ENCODE assay signal across 8 mouse cellular contexts in genomic region chr1:133800948-133801393, GRCm38 (mm10). TPM values are rescaled to one million over a fixed set of nuclear protein-coding genes. Genes with fewer than 3 reads are reported as not detected.
DNase-seq lines count a peak whose midpoint lies in the region; ATAC-seq and TF ChIP-seq lines count a peak whose summit lies in the region.

TSS of gene Atp2b4 (minus strand) at chr1:133801041.

- H3K27me3 ChIP-seq in heart, embryonic 12.5 days (replicated peaks): peaks cover 3% of the 10 kb centered on the region; the same call in 1 of the 2 replicates
- no peaks in the 10 kb centered on the region for H3K27me3 ChIP-seq in kidney, postnatal 0 days (ENCODE audit: insufficient read depth, low read length)
- no peaks in the 10 kb centered on the region for H3K27me3 ChIP-seq in liver, embryonic 11.5 days (replicated peaks; ENCODE audit: control insufficient read depth, insufficient read depth, low read length)
- H3K27me3 ChIP-seq in stomach, embryonic 14.5 days (ENCODE audit: control insufficient read depth, insufficient read depth, low read length): no peaks in the 10 kb centered on the region

- H3K4me1 ChIP-seq in heart, embryonic 12.5 days (replicated peaks): peaks cover 59% of the 10 kb centered on the region
- peaks cover 20% of the 10 kb centered on the region; the same call in 1 of the 2 replicates for H3K4me1 ChIP-seq in kidney, postnatal 0 days (replicated peaks; ENCODE audit: insufficient read depth, low read length)
- peaks cover 49% of the 10 kb centered on the region for H3K4me1 ChIP-seq in liver, embryonic 11.5 days (replicated peaks; ENCODE audit: control insufficient read depth, insufficient read depth, low read length)
- H3K4me1 ChIP-seq in stomach, embryonic 14.5 days (ENCODE audit: control insufficient read depth, insufficient read depth, low read length): peaks cover 25% of the 10 kb centered on the region

- H3K36me3 ChIP-seq in heart, embryonic 12.5 days: no peaks in the 10 kb centered on the region
- no peaks in the 10 kb centered on the region for H3K36me3 ChIP-seq in kidney, postnatal 0 days (ENCODE audit: insufficient read depth, low read length)
- no peaks in the 10 kb centered on the region for H3K36me3 ChIP-seq in liver, embryonic 11.5 days (ENCODE audit: control insufficient read depth, insufficient read depth, low read length)
- no peaks in the 10 kb centered on the region for H3K36me3 ChIP-seq in stomach, embryonic 14.5 days (ENCODE audit: control insufficient read depth, insufficient read depth, low read length)

- DNase-seq in CD4-positive helper T cell, adult 2 months (ENCODE audit: low read depth, low spot score): peak; percentile 91
- peak; percentile 57 for DNase-seq in brain, embryonic 18.5 days (ENCODE audit: low read depth, low spot score)
- DNase-seq in kidney, postnatal 0 days (ENCODE audit: low spot score): peak; percentile 95
- DNase-seq in liver, embryonic 11.5 days (ENCODE audit: low spot score): peak; percentile 91
- DNase-seq in naive thymus-derived CD4-positive, alpha-beta T cell, adult 2 months (ENCODE audit: low read depth): peak; percentile 88

- H3K4me3 ChIP-seq in heart, embryonic 12.5 days: peak within 1 kb of the TSS; percentile 86
- H3K4me3 ChIP-seq in kidney, postnatal 0 days (replicated peaks; ENCODE audit: low read depth, low read length): peak within 1 kb of the TSS; percentile 60
- H3K4me3 ChIP-seq in liver, embryonic 11.5 days (ENCODE audit: low read depth, low read length): peak within 1 kb of the TSS; percentile 75
- H3K4me3 ChIP-seq in stomach, embryonic 14.5 days (ENCODE audit: low read depth, low read length): peak within 1 kb of the TSS; percentile 65

- ATAC-seq in erythroid progenitor cell, adult 5-6 weeks (replicated peaks; ENCODE audit: low FRiP score, poor library complexity, severe bottlenecking): peak; percentile 71
- peak; percentile 94 for ATAC-seq in heart, embryonic 12.5 days (ENCODE audit: insufficient number of reproducible peaks, low FRiP score)
- peak; percentile 85 for ATAC-seq in kidney, postnatal 0 days (replicated peaks; ENCODE audit: low FRiP score, low read depth)
- peak; percentile 87 for ATAC-seq in liver, embryonic 11.5 days (replicated peaks; ENCODE audit: low FRiP score)
- ATAC-seq in stomach, embryonic 14.5 days (ENCODE audit: insufficient number of reproducible peaks, insufficient read depth, low FRiP score, low read depth): peak; percentile 93

- H3K27ac ChIP-seq in heart, embryonic 12.5 days (ENCODE audit: poor library complexity, severe bottlenecking): peak within 1 kb of the TSS; percentile 82
- H3K27ac ChIP-seq in kidney, postnatal 0 days: peak within 1 kb of the TSS; percentile 26; the same call in 1 of the 2 replicates
- H3K27ac ChIP-seq in liver, embryonic 11.5 days (ENCODE audit: low read depth, low read length): peak within 1 kb of the TSS; percentile 84
- peak within 1 kb of the TSS; percentile 67 for H3K27ac ChIP-seq in stomach, embryonic 14.5 days (ENCODE audit: low read length)

- H3K4me2 ChIP-seq in heart, embryonic 12.5 days: peak within 1 kb of the TSS; percentile 87
- H3K4me2 ChIP-seq in kidney, postnatal 0 days (ENCODE audit: low read length): peak within 1 kb of the TSS; percentile 95
- H3K4me2 ChIP-seq in liver, embryonic 11.5 days: peak within 1 kb of the TSS; percentile 79
- H3K4me2 ChIP-seq in stomach, embryonic 14.5 days (replicated peaks; ENCODE audit: low read depth, low read length): peak within 1 kb of the TSS; percentile 88

- no peak for TF ChIP-seq CTCF in kidney, postnatal 0 days (IDR thresholded peaks at IDR 0.05; ENCODE audit: low read depth)

- H3K9me3 ChIP-seq in heart, embryonic 12.5 days (replicated peaks): no peaks in the 10 kb centered on the region
- no peaks in the 10 kb centered on the region for H3K9me3 ChIP-seq in kidney, postnatal 0 days (replicated peaks; ENCODE audit: low read length)
- no peaks in the 10 kb centered on the region for H3K9me3 ChIP-seq in liver, embryonic 11.5 days (ENCODE audit: control insufficient read depth, low read length)
- H3K9me3 ChIP-seq in stomach, embryonic 14.5 days (ENCODE audit: control insufficient read depth, low read depth, low read length): no peaks in the 10 kb centered on the region

- peak within 1 kb of the TSS; percentile 82 for H3K9ac ChIP-seq in heart, embryonic 12.5 days
- H3K9ac ChIP-seq in kidney, postnatal 0 days (ENCODE audit: low read depth, low read length): peak within 1 kb of the TSS; percentile 53
- peak within 1 kb of the TSS; percentile 77 for H3K9ac ChIP-seq in liver, embryonic 11.5 days (ENCODE audit: low read depth, low read length)
- peak within 1 kb of the TSS; percentile 42 for H3K9ac ChIP-seq in stomach, embryonic 14.5 days (replicated peaks; ENCODE audit: low read depth, low read length)

- 0% methylated on average over 16 of the region's 16 CpGs for WGBS in heart, embryonic 12.5 days
- WGBS in kidney, postnatal 0 days: 0% methylated on average over 16 of the region's 16 CpGs
- WGBS in liver, embryonic 11.5 days: 0% methylated on average over 16 of the region's 16 CpGs
- WGBS in stomach, embryonic 14.5 days: under 1% methylated on average over 16 of the region's 16 CpGs

RNA-seq across cellular contexts. Expression of gene Atp2b4, which starts in this region (rescaled TPM):
- 306 and 370 TPM in 2 replicates for total RNA-seq in erythroid progenitor cell, adult 5-6 weeks (2015; ENCODE audit: low replicate concordance)
- 354 and 490 TPM in 2 replicates for total RNA-seq in erythroid progenitor cell, adult 5-6 weeks (2017; ENCODE audit: low replicate concordance)
- 24.5 and 29.6 TPM in 2 replicates for polyA plus RNA-seq in heart, embryonic 12.5 days (2016; fragmentation: Nextera tagmentation; extraction: Ambion mirVana)
- 5.6 and 7.2 TPM in 2 replicates for polyA plus RNA-seq in kidney, postnatal 0 days (2015; fragmentation: Nextera tagmentation; extraction: Ambion mirVana)
- 17.1 and 19.6 TPM in 2 replicates for polyA plus RNA-seq in liver, embryonic 11.5 days (2014; fragmentation: Nextera tagmentation; extraction: Ambion mirVana)
- polyA plus RNA-seq in stomach, embryonic 14.5 days (2014; fragmentation: Nextera tagmentation; extraction: Ambion mirVana): 38.3 and 38.8 TPM in 2 replicates

Comparison
In these comparisons a context has a peak if more than half of its experiments do, and no peak if none do; other contexts are left out.
1. Peak in every context shown above with its lines: DNase-seq, ATAC-seq, H3K4me3 ChIP-seq and H3K27ac ChIP-seq.
2. H3K27ac ChIP-seq: peak in every context shown above with its lines; median percentile 84 in liver, embryonic 11.5 days; 82 in heart, embryonic 12.5 days; 67 in stomach, embryonic 14.5 days; 26 in kidney, postnatal 0 days.